Mouse (Mus musculus) lung, postnatal 0 days (tissue): ENCODE measurements around the gene Lrp5. TPM values are rescaled to one million over a fixed set of nuclear protein-coding genes. Genes with fewer than 3 reads are reported as not detected.
A peak's percentile ranks its signal among the peaks of the same experiment; 100 is the strongest.

Experiments
- ATAC-seq: fragments of 200-750 bp; cut with Nextera tagmentation; 2 replicates; pipeline ENCODE4 v1.8.0; 2017; ENCODE audit warnings: moderate library complexity
- DNase-seq: peaks from one replicate; pipeline ENCODE4 v3.0.0-alpha.2; 2016; ENCODE audit warnings: low spot score
- H3K27ac ChIP-seq: fragments of 300-500 bp; sonication (generic); 2 replicates; pipeline ENCODE4 v1.5.1; 2014; ENCODE audit warnings: antibody characterized with exemption, mild to moderate bottlenecking, low read length, mixed read lengths
- H3K27me3 ChIP-seq: fragments of 300-500 bp; sonication (generic); replicated peaks from 2 replicates; pipeline ENCODE4 v1.6.1; 2014; ENCODE audit warnings: low read length, mixed read lengths; ENCODE audit not compliant: insufficient read depth
- H3K36me3 ChIP-seq: fragments of 300-500 bp; sonication (generic); 2 replicates; pipeline ENCODE4 v1.6.1; 2014; ENCODE audit warnings: low read length, mixed read lengths; ENCODE audit not compliant: insufficient read depth
- H3K4me1 ChIP-seq: fragments of 300-500 bp; sonication (generic); 2 replicates; pipeline ENCODE4 v1.6.1; 2014; ENCODE audit warnings: antibody characterized with exemption, low read depth, low read length, mixed read lengths; ENCODE audit not compliant: insufficient read depth
- H3K4me2 ChIP-seq: fragments of 300-500 bp; sonication (generic); replicated peaks from 2 replicates; pipeline ENCODE4 v1.6.1; 2014; ENCODE audit warnings: low read depth, mild to moderate bottlenecking, low read length, moderate library complexity, mixed read lengths
- H3K4me3 ChIP-seq: fragments of 300-500 bp; sonication (generic); 2 replicates; pipeline ENCODE4 v1.5.1; 2014; ENCODE audit warnings: low read depth, low read length
- H3K9ac ChIP-seq: fragments of 300-500 bp; sonication (generic); replicated peaks from 2 replicates; pipeline ENCODE4 v1.6.1; 2014; ENCODE audit warnings: low read depth, mild to moderate bottlenecking
- H3K9me3 ChIP-seq: fragments of 300-500 bp; sonication (generic); 2 replicates; pipeline ENCODE4 v1.6.1; 2016; ENCODE audit warnings: low read length, mixed read lengths
- CTCF ChIP-seq: IDR thresholded peaks from 2 replicates; pipeline ENCODE4 v1.5.1; 2016; ENCODE audit warnings: antibody characterized with exemption, mild to moderate bottlenecking
- EP300 ChIP-seq: IDR thresholded peaks from 2 replicates; pipeline ENCODE4 v1.6.1; 2016; ENCODE audit warnings: antibody characterized with exemption, mild to moderate bottlenecking, control low read depth
- WGBS: fragments of 180-500 bp; shearing (Covaris S2); extraction: QIAGEN DNeasy Blood & Tissue Kit; methylation state at CpG from one replicate; pipeline ENCODE4 v1.1.7; 2014; 5-methylcytosine and 5-hydroxymethylcytosine counted together
- polyA plus RNA-seq: library from polyadenylated mRNA; unstranded; fragments of >200 nt; fragmentation: Nextera tagmentation; extraction: Ambion mirVana; gene quantifications from 2 replicates; pipeline ENCODE4 v1.2.1, GENCODE M21; 2015

Lrp5 gene
- polyA plus RNA-seq, 1 experiment from 2014 or later: 5.1 TPM

DNA sequence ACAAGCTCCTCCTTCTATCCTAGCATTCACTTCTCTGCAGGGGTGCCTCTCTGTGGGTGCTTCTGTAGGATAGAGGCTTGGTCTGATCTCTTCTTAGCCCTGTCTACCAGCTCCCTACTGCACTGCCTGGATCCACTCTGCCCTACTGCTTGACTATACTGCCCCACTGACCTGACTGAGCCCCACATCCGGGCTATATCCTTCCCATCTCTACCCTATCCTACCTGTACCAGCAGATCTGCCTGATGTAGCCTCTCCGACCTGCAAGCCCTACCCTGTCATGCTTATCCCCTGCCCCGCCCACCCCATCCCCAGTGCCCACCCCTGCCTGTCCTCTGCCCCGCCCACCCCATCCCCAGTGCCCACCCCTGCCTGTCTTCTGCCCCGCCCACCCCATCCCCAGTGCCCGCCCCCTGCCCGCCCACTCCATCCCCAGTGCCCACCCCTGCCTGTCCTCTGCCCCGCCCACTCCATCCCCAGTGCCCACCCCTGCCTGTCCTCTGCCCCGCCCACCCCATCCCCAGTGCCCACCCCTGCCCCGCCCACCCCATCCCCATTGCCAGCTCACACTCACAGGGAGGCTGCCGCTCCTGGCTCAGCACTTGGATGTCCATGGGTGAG lies 37.4 kb downstream of the Lrp5 start:
- no peaks in the 10 kb centered on the region for H3K4me1 ChIP-seq
- no peak overlapping the region for H3K4me3 ChIP-seq
- H3K27me3 ChIP-seq: no peaks in the 10 kb centered on the region
- H3K36me3 ChIP-seq: peaks cover 19% of the 10 kb centered on the region; the same call in 1 of the 2 replicates
- no peak overlapping the region for H3K9ac ChIP-seq
- TF ChIP-seq CTCF (no peak), EP300 (no peak)
- WGBS: 70% methylated on average over 9 of the region's 11 CpGs
- DNase-seq (no peak), ATAC-seq (no peak)
- H3K27ac ChIP-seq: no peak overlapping the region
- H3K9me3 ChIP-seq: no peaks in the 10 kb centered on the region
- H3K4me2 ChIP-seq: no peak overlapping the region

DNA sequence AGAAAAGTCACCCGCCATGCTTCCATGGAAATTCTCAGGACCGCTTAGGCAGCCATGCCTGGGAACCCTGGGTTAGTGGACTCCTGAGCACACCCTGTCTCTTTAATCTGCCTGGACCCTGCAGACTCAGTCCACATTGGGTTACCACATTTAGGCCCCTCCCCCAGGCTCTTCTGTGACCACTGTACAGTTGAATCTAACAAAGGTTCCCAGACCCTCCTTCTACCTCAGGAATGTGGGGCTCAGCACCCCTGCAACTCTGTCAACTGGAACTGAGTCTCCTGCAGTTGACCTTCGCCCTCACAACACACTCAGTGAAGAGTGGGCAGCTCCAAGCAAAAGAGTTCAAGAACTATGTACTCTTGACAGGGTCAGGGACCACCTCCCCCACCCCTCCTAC lies 38.4 kb downstream of the Lrp5 start:
- WGBS: 95% methylated on average over 3 of the region's 3 CpGs
- H3K9ac ChIP-seq: no peak overlapping the region
- ATAC-seq (no peak), DNase-seq (no peak)
- no peak overlapping the region for H3K4me2 ChIP-seq
- no peak for TF ChIP-seq EP300
- no peak for TF ChIP-seq CTCF
- H3K27me3 ChIP-seq: no peaks in the 10 kb centered on the region
- H3K4me3 ChIP-seq: no peak overlapping the region
- no peaks in the 10 kb centered on the region for H3K4me1 ChIP-seq
- H3K36me3 ChIP-seq: peaks cover 22% of the 10 kb centered on the region; the same call in 1 of the 2 replicates
- no peak overlapping the region for H3K27ac ChIP-seq
- H3K9me3 ChIP-seq: no peaks in the 10 kb centered on the region

DNA sequence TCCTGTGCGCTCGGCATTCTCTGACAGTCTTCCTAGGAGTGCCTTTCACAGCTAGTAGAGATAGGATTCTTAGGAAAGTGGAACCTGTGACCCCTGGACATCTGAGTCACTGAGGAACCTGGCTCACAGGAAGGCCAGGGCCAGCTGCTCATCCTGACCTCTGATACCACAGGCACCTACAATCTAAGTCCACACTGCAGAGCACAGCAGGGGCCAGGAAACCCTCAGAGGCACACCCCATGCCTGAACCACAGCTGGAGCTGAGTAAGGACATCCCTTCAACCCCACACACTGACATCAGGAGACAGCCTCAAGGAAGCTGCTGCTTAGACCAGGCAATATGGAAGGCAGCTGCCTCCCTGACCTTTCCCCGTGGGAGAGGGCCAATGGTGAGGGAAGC lies 40.6 kb downstream of the Lrp5 start:
- no peak overlapping the region for H3K4me2 ChIP-seq
- no peak overlapping the region for H3K4me3 ChIP-seq
- no peaks in the 10 kb centered on the region for H3K9me3 ChIP-seq
- TF ChIP-seq EP300 (no peak; the same call in 1 of the 2 replicates), CTCF (no peak)
- H3K36me3 ChIP-seq: 0 out of 2 replicates have a peak, but pooled peaks cover 15% of the 10 kb centered on the region
- peak; percentile 27 for DNase-seq
- H3K27ac ChIP-seq: 0 out of 2 replicates have a peak overlapping the region, but pooled peaks have one; percentile 14
- no peaks in the 10 kb centered on the region for H3K27me3 ChIP-seq
- peak; percentile 64 for ATAC-seq
- H3K9ac ChIP-seq: no peak overlapping the region
- 76% methylated on average over 3 of the region's 3 CpGs for WGBS
- H3K4me1 ChIP-seq: no peaks in the 10 kb centered on the region

DNA sequence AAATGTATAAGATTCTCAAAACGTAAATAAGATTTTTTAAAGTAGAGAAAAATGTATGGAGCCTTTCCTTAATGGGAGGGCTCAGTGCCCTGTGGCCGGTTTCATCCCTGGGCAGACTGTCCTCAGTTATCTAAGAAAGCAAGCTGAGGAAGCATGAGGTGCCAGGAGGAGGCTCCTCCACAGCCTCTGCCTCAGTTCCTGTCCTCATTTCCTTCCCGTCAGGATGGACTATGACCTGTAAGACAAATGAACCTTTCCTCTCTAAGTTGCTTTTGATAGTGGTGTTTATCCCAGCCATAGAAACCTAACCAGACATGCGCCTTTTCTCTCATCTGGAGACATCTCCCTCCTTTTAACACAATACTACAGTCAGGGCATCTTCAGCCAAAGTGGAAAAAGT lies 41.0 kb downstream of the Lrp5 start:
- ATAC-seq (peak; percentile 56), DNase-seq (peak; percentile 36)
- TF ChIP-seq EP300: peak; percentile 60
- TF ChIP-seq CTCF: no peak
- Histone ChIP-seq H3K27me3 (no peaks in the 10 kb centered on the region), H3K27ac (0 out of 2 replicates have a peak overlapping the region, but pooled peaks have one; percentile 14), H3K9ac (no peak overlapping the region), H3K9me3 (no peaks in the 10 kb centered on the region), H3K4me3 (no peak overlapping the region), H3K4me1 (no peaks in the 10 kb centered on the region), H3K4me2 (no peak overlapping the region), H3K36me3 (0 out of 2 replicates have a peak, but pooled peaks cover 15% of the 10 kb centered on the region)
- WGBS: 77% methylated on average over 4 of the region's 4 CpGs

DNA sequence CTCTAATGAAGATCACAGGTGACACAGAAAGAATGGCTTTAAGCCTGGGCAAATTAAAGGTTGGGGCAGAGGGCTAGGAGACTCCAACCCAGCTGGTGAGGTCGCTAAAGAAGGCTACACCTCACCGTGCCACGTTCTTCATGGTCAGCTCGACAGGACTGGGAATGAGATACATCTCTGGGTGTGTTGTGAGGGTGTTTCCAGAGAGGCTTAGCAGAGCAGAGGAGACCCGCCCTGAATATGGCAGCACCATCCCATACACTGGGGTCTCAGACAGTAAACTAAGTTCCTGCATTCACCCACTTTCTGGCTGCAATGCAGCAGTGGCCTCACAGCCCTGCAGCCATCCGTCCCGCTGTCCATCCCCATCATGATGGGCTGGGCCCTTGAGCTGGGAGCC lies 46.8 kb downstream of the Lrp5 start:
- no peak for TF ChIP-seq CTCF
- no peak for TF ChIP-seq EP300
- ATAC-seq: no peak
- Histone ChIP-seq H3K4me2 (no peak overlapping the region), H3K27me3 (no peaks in the 10 kb centered on the region), H3K4me1 (peaks cover 30% of the 10 kb centered on the region; the same call in 1 of the 2 replicates), H3K9ac (no peak overlapping the region), H3K36me3 (0 out of 2 replicates have a peak, but pooled peaks cover 4% of the 10 kb centered on the region), H3K4me3 (no peak overlapping the region), H3K27ac (peak overlapping the region; percentile 16), H3K9me3 (no peaks in the 10 kb centered on the region)
- WGBS: 83% methylated on average over 7 of the region's 7 CpGs
- DNase-seq: no peak

DNA sequence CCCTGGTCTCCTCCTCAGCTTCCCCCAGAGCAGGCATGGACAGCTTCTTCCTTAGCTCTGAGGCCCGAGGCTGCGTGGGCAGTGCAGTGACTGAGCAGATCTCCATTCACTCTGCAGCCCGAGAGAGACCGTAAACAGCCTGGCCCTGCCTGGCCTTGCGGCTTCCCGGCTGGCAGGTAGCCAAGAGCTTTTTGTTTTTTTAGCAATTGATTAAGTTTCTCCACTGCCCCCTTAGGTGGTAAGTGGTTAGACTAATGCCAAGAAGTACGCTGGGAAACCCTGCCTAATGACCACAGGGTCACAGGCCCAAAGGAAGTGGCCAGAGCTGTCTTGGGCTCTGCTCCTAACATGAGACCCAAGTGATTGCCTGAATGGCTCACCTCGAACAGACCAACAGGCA lies 47.7 kb downstream of the Lrp5 start:
- DNase-seq: peak; percentile 81
- no peak overlapping the region for H3K4me3 ChIP-seq
- peak overlapping the region; percentile 68 for H3K27ac ChIP-seq
- no peak overlapping the region for H3K9ac ChIP-seq
- 0 out of 2 replicates have a peak, but pooled peaks cover 1% of the 10 kb centered on the region for H3K36me3 ChIP-seq
- 10% methylated on average over 8 of the region's 8 CpGs for WGBS
- peaks cover 30% of the 10 kb centered on the region; the same call in 1 of the 2 replicates for H3K4me1 ChIP-seq
- ATAC-seq: peak; percentile 71
- TF ChIP-seq CTCF (peak; percentile 33), EP300 (no peak)
- H3K27me3 ChIP-seq: no peaks in the 10 kb centered on the region
- H3K4me2 ChIP-seq: no peak overlapping the region
- no peaks in the 10 kb centered on the region for H3K9me3 ChIP-seq
